Mouse (Mus musculus) ES-Bruce4 (cell line): ENCODE results near the gene Frs3.

Experiments used
- CTCF ChIP-seq: IDR thresholded peaks from one replicate; pipeline ENCODE4 v1.8.1; 2011; ENCODE audit warnings: low read depth, low read length
- POLR2A ChIP-seq: IDR thresholded peaks from one replicate; pipeline ENCODE4 v1.8.1; 2011; ENCODE audit warnings: low read length; ENCODE audit not compliant: insufficient read depth

- TF ChIP-seq CTCF = no peak
- no peak for TF ChIP-seq POLR2A
These were observed 554 bp upstream of the Frs3 start, which contains the start of gene Tomm6 for GRCm38 (mm10) chr17:47688344-47688607.
